Comparison of ENCODE assay signal across 31 mouse cellular contexts in the genomic region with DNA sequence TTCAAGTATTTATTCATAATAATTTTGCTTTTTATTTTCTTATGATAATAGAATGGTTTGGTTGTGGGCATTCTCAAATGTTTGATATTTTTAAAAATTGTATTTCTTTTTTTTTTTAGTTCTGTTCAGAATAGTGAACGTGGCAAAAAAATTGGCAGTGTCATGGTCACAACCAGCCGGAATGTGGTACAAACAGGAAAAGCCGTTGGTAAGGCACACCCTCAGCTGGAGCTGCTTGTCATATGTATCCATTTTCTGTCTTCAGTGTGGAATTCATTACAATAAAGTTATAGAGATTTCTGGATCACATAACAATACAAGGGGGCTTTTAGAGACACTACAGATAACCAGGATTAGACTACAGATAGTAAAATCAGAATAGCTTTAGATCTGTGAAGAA.
"Had no signal": no experiment of that assay in that cellular context is flagged by ENCODE, and none has a peak within 500 bp of the region (broad histone marks: within the 10 kb centered on the region; RNA-seq: fewer than 3 reads in every experiment).

No protein-coding gene starts in this region.

- H3K27ac ChIP-seq: left cerebral cortex, adult 2 months; limb, embryonic 10.5 days; limb, embryonic 12.5 days; limb, embryonic 13.5 days; limb, embryonic 15.5 days; liver, embryonic 12.5 days; liver, embryonic 13.5 days; liver, embryonic 14.5 days; liver, embryonic 15.5 days; lung, embryonic 15.5 days; macrophage; midbrain, embryonic 10.5 days; midbrain, embryonic 12.5 days; midbrain, embryonic 13.5 days; midbrain, embryonic 15.5 days; neural tube, embryonic 12.5 days had no signal

- H3K4me2 ChIP-seq: limb, embryonic 12.5 days; limb, embryonic 13.5 days; limb, embryonic 15.5 days; liver, embryonic 11.5 days; liver, embryonic 12.5 days; liver, embryonic 13.5 days; liver, embryonic 15.5 days; lung, embryonic 14.5 days; lung, embryonic 15.5 days; midbrain, embryonic 12.5 days; midbrain, embryonic 13.5 days; midbrain, embryonic 15.5 days; neural tube, embryonic 12.5 days had no signal

- ATAC-seq: liver, embryonic 12.5 days; lung, postnatal 0 days; midbrain, embryonic 13.5 days; midbrain, embryonic 15.5 days; midbrain, embryonic 16.5 days had no signal

- H3K4me1 ChIP-seq: limb, embryonic 10.5 days; limb, embryonic 12.5 days; limb, embryonic 13.5 days; limb, embryonic 15.5 days; liver, embryonic 12.5 days; liver, embryonic 13.5 days; liver, embryonic 15.5 days; lung, embryonic 15.5 days; midbrain, embryonic 10.5 days; midbrain, embryonic 12.5 days; midbrain, embryonic 13.5 days; midbrain, embryonic 15.5 days; neural tube, embryonic 12.5 days had no signal

- H3K9me3 ChIP-seq: limb, embryonic 10.5 days; limb, embryonic 12.5 days; limb, embryonic 13.5 days; limb, embryonic 15.5 days; liver, embryonic 12.5 days; liver, embryonic 13.5 days; liver, embryonic 15.5 days; lung, embryonic 15.5 days; megakaryocyte, embryonic 14.5 days; midbrain, embryonic 10.5 days; midbrain, embryonic 12.5 days; midbrain, embryonic 13.5 days; midbrain, embryonic 15.5 days; neural tube, embryonic 12.5 days had no signal

- DNase-seq: left cerebral cortex, postnatal 4 days; liver; liver, embryonic 13.5 days; liver, postnatal 0 days; lung, adult 18-20 months; lung, adult 2 months; lung, embryonic 14.5 days; lung, postnatal 10 days; lung, postnatal 14 days; lung, postnatal 36 days; lung, postnatal 4 days had no signal

- H3K9ac ChIP-seq: limb, embryonic 12.5 days; limb, embryonic 13.5 days; limb, embryonic 15.5 days; liver, embryonic 12.5 days; liver, embryonic 13.5 days; liver, embryonic 14.5 days; liver, embryonic 15.5 days; liver, postnatal 0 days; lung, embryonic 14.5 days; lung, embryonic 15.5 days; midbrain, embryonic 12.5 days; midbrain, embryonic 13.5 days; midbrain, embryonic 15.5 days; neural tube, embryonic 12.5 days had no signal

- H3K4me3 ChIP-seq: left cerebral cortex, adult 2 months; limb, embryonic 10.5 days; limb, embryonic 12.5 days; limb, embryonic 13.5 days; limb, embryonic 15.5 days; liver, embryonic 12.5 days; liver, embryonic 13.5 days; liver, embryonic 15.5 days; lung, embryonic 15.5 days; megakaryocyte, embryonic 14.5 days; midbrain, embryonic 10.5 days; midbrain, embryonic 12.5 days; midbrain, embryonic 13.5 days; midbrain, embryonic 15.5 days; myocyte; neural tube, embryonic 12.5 days had no signal

- H3K27me3 ChIP-seq: limb, embryonic 12.5 days; limb, embryonic 13.5 days; limb, embryonic 15.5 days; liver, embryonic 12.5 days; liver, embryonic 13.5 days; liver, embryonic 15.5 days; lung, embryonic 15.5 days; megakaryocyte, embryonic 14.5 days; midbrain, embryonic 12.5 days; midbrain, embryonic 13.5 days; midbrain, embryonic 15.5 days; neural tube, embryonic 12.5 days had no signal
